Mouse (Mus musculus): ENCODE measurements around the gene Bsn. TPM values are rescaled to one million over a fixed set of nuclear protein-coding genes. Genes with fewer than 3 reads are reported as not detected.

The Bsn gene
- polyA plus RNA-seq, 1 experiment, result 1.4 TPM

DNA sequence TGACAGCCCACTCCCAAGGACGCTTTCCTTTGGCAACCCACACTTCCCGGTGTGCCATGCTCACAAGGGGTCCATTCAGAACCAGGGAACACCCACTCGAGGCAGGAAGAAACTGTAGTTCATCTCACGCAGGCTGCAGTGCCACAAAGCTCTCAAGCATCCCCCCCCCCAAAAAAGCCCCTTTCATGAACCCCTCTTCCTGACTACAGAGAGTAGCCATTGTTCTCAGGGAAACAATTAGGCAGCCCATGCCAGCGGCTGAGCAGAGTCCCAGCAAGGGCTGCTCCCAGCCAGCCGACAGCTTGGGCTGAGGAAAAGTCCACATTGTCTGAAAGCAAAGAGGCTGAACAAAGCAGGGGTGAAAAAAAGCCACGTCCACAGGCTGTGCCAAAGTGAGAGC lies 22.9 kb upstream of the Bsn start:
- TF ChIP-seq POLR2A (IDR thresholded peaks at IDR 0.05; ENCODE audit: low read depth, low read length), result no peak
- TF ChIP-seq CTCF (IDR thresholded peaks at IDR 0.05; ENCODE audit: extremely low read depth, insufficient read length, insufficient replicate concordance, low read depth, low read length), result no peak
- Histone ChIP-seq H3K27ac (ENCODE audit: insufficient read depth, low read depth, low read length) (no peak overlapping the region), H3K27me3 (ENCODE audit: control insufficient read depth, insufficient read depth, low read length) (no peaks in the 10 kb centered on the region), H3K36me3 (ENCODE audit: control insufficient read depth, insufficient read depth, low read length) (peaks cover 34% of the 10 kb centered on the region), H3K4me3 (ENCODE audit: low read depth, low read length) (no peak overlapping the region), H3K4me1 (ENCODE audit: control insufficient read depth, insufficient read depth, insufficient read length, low read length) (no peaks in the 10 kb centered on the region)
- WGBS, result 76% methylated on average over 7 of the region's 7 CpGs

DNA sequence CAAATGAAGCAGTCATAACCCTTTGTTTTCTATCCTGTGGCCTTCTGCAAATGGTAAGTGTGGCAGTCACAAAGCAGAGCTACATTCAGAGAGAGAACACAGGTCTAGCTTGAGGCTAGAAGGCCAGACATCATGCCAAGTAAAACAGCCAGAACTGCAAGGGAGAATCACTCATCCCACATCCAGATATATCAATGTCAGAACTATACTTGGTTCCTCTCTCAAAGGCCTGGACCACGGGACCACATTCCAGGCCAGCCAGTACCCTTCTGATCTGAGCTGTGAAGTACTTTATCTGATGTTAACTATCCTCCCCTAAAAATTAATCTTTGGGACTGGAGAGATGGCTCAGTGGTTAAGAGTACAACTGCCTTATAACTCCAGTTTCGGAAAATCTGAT lies 22.2 kb upstream of the Bsn start:
- no peaks in the 10 kb centered on the region for H3K4me1 ChIP-seq (ENCODE audit: control insufficient read depth, insufficient read depth, insufficient read length, low read length)
- TF ChIP-seq CTCF (IDR thresholded peaks at IDR 0.05; ENCODE audit: extremely low read depth, insufficient read length, insufficient replicate concordance, low read depth, low read length), result no peak
- TF ChIP-seq POLR2A (IDR thresholded peaks at IDR 0.05; ENCODE audit: low read depth, low read length), result no peak
- H3K36me3 ChIP-seq (ENCODE audit: control insufficient read depth, insufficient read depth, low read length), result peaks cover 37% of the 10 kb centered on the region
- H3K27me3 ChIP-seq (ENCODE audit: control insufficient read depth, insufficient read depth, low read length), result no peaks in the 10 kb centered on the region
- WGBS, result 87% methylated on average over 2 of the region's 2 CpGs
- no peak overlapping the region for H3K27ac ChIP-seq (ENCODE audit: insufficient read depth, low read depth, low read length)
- H3K4me3 ChIP-seq (ENCODE audit: low read depth, low read length), result no peak overlapping the region

DNA sequence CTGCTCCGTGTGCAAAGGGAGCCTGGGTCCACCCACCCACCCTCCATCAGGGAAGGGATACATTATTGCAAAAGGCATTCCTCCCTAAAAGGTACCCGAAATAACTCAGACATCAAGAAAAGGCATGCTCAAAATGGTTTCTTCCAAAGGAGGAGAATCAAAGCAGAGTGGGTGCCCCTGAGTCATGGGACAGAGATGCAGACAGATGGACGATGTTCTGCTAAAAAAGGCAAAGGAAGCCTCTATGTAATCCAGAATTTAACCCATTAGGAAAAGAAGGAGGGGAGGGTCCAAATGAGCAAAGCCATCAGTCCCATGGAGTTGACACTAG lies 15.4 kb upstream of the Bsn start:
- 81% methylated on average over 3 of the region's 3 CpGs for WGBS
- H3K4me3 ChIP-seq (ENCODE audit: low read depth, low read length), result no peak overlapping the region
- H3K36me3 ChIP-seq (ENCODE audit: control insufficient read depth, insufficient read depth, low read length), result peaks cover 35% of the 10 kb centered on the region

GRCm38 (mm10) chr9:108204884-108205570 lies 14.8 kb upstream of the Bsn start:
- Histone ChIP-seq H3K4me1 (ENCODE audit: control insufficient read depth, insufficient read depth, insufficient read length, low read length) (no peaks in the 10 kb centered on the region; the same call in 1 of the 2 replicates), H3K27me3 (ENCODE audit: control insufficient read depth, insufficient read depth, low read length) (no peaks in the 10 kb centered on the region), H3K36me3 (ENCODE audit: control insufficient read depth, insufficient read depth, low read length) (peaks cover 35% of the 10 kb centered on the region), H3K4me3 (ENCODE audit: low read depth, low read length) (no peak overlapping the region), H3K27ac (ENCODE audit: insufficient read depth, low read depth, low read length) (no peak overlapping the region)
- TF ChIP-seq CTCF (IDR thresholded peaks at IDR 0.05; ENCODE audit: extremely low read depth, insufficient read length, insufficient replicate concordance, low read depth, low read length), result no peak
- no peak for TF ChIP-seq POLR2A (IDR thresholded peaks at IDR 0.05; ENCODE audit: low read depth, low read length)
- 84% methylated on average over 8 of the region's 8 CpGs for WGBS

More for the DNA sequence above, 15.4 kb upstream of the Bsn start:
- Histone ChIP-seq H3K27me3 (ENCODE audit: control insufficient read depth, insufficient read depth, low read length) (no peaks in the 10 kb centered on the region), H3K27ac (ENCODE audit: insufficient read depth, low read depth, low read length) (no peak overlapping the region), H3K4me1 (ENCODE audit: control insufficient read depth, insufficient read depth, insufficient read length, low read length) (no peaks in the 10 kb centered on the region; the same call in 1 of the 2 replicates)
- no peak for TF ChIP-seq POLR2A (IDR thresholded peaks at IDR 0.05; ENCODE audit: low read depth, low read length)
- no peak for TF ChIP-seq CTCF (IDR thresholded peaks at IDR 0.05; ENCODE audit: extremely low read depth, insufficient read length, insufficient replicate concordance, low read depth, low read length)

DNA sequence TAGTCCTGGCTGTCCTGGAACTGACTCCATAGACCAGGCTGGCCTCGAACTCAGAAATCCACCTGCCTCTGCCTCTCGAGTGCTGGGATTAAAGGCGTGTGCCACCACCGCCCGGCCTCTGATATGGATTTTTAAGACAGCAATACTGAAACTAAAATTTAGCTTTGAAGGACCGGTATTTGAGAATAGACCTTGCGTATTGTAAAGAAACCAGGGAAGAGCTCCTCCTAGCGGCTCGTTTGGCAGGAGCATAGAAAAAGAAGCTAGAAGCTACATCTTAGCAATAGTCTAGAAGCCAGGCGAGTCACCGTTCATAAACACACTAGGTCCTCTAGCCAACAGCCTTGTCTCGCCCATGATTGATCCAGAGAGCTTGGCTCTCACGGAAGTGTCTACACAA lies 12.8 kb upstream of the Bsn start:
- no peak overlapping the region for H3K27ac ChIP-seq (ENCODE audit: insufficient read depth, low read depth, low read length)
- no peaks in the 10 kb centered on the region for H3K27me3 ChIP-seq (ENCODE audit: control insufficient read depth, insufficient read depth, low read length)
- H3K4me1 ChIP-seq (ENCODE audit: control insufficient read depth, insufficient read depth, insufficient read length, low read length), result no peaks in the 10 kb centered on the region; the same call in 1 of the 2 replicates
- peaks cover 20% of the 10 kb centered on the region for H3K36me3 ChIP-seq (ENCODE audit: control insufficient read depth, insufficient read depth, low read length)
- H3K4me3 ChIP-seq (ENCODE audit: low read depth, low read length), result peak overlapping the region; percentile 23
- TF ChIP-seq CTCF (IDR thresholded peaks at IDR 0.05; ENCODE audit: extremely low read depth, insufficient read length, insufficient replicate concordance, low read depth, low read length) (peak; percentile 22; the same call in 1 of the 2 replicates), POLR2A (IDR thresholded peaks at IDR 0.05; ENCODE audit: low read depth, low read length) (no peak)
- 8% methylated on average over 13 of the region's 13 CpGs for WGBS

- TF ChIP-seq POLR2A (IDR thresholded peaks at IDR 0.05; ENCODE audit: low read depth, low read length), result no peak
- TF ChIP-seq CTCF (IDR thresholded peaks at IDR 0.05; ENCODE audit: extremely low read depth, insufficient read length, insufficient replicate concordance, low read depth, low read length), result peak; percentile 15; the same call in 1 of the 2 replicates
- H3K4me3 ChIP-seq (ENCODE audit: low read depth, low read length), result no peak overlapping the region
- no peaks in the 10 kb centered on the region; the same call in 1 of the 2 replicates for H3K4me1 ChIP-seq (ENCODE audit: control insufficient read depth, insufficient read depth, insufficient read length, low read length)
- H3K36me3 ChIP-seq (ENCODE audit: control insufficient read depth, insufficient read depth, low read length), result peaks cover 11% of the 10 kb centered on the region
- no peaks in the 10 kb centered on the region for H3K27me3 ChIP-seq (ENCODE audit: control insufficient read depth, insufficient read depth, low read length)
- H3K27ac ChIP-seq (ENCODE audit: insufficient read depth, low read depth, low read length), result no peak overlapping the region
- 90% methylated on average over 2 of the region's 2 CpGs for WGBS
These were observed 12.0 kb upstream of the Bsn start for GRCm38 (mm10) chr9:108202169-108202568.

GRCm38 (mm10) chr9:108201160-108201559 lies 11.0 kb upstream of the Bsn start:
- 0% methylated on average over 13 of the region's 13 CpGs for WGBS
- H3K27ac ChIP-seq (ENCODE audit: insufficient read depth, low read depth, low read length), result no peak overlapping the region
- TF ChIP-seq CTCF (IDR thresholded peaks at IDR 0.05; ENCODE audit: extremely low read depth, insufficient read length, insufficient replicate concordance, low read depth, low read length) (peak; percentile 78; the same call in 1 of the 2 replicates), POLR2A (IDR thresholded peaks at IDR 0.05; ENCODE audit: low read depth, low read length) (no peak)

More at GRCm38 (mm10) chr9:108201160-108201559, 11.0 kb upstream of the Bsn start:
- H3K27me3 ChIP-seq (ENCODE audit: control insufficient read depth, insufficient read depth, low read length), result no peaks in the 10 kb centered on the region
- peaks cover 3% of the 10 kb centered on the region for H3K36me3 ChIP-seq (ENCODE audit: control insufficient read depth, insufficient read depth, low read length)
- H3K4me3 ChIP-seq (ENCODE audit: low read depth, low read length), result peak overlapping the region; percentile 25
- H3K4me1 ChIP-seq (ENCODE audit: control insufficient read depth, insufficient read depth, insufficient read length, low read length), result no peaks in the 10 kb centered on the region; the same call in 1 of the 2 replicates

Measured in small intestine, adult 2 months (tissue).